Mouse (Mus musculus) heart, postnatal 0 days (tissue): Measurements from ENCODE around the gene D5Ertd579e. TPM values are rescaled to one million over a fixed set of nuclear protein-coding genes. Genes with fewer than 3 reads are reported as not detected.

Experiments
- ATAC-seq: fragments of 200-750 bp; cut with Nextera tagmentation; 2 replicates; pipeline ENCODE4 v1.8.0; 2017; ENCODE audit warnings: low read depth, moderate number of reproducible peaks, moderate library complexity; ENCODE audit not compliant: insufficient read depth
- DNase-seq: peaks from one replicate; pipeline ENCODE4 v3.0.0-alpha.2; 2016; ENCODE audit warnings: low spot score
- H3K27ac ChIP-seq: fragments of 300-500 bp; sonication (generic); 2 replicates; pipeline ENCODE4 v1.5.1; 2014; ENCODE audit warnings: low read depth, mild to moderate bottlenecking
- H3K27me3 ChIP-seq: fragments of 300-500 bp; sonication (generic); 2 replicates; pipeline ENCODE4 v1.6.1; 2014; ENCODE audit warnings: low read length, mixed read lengths; ENCODE audit not compliant: control insufficient read depth, insufficient read depth
- H3K36me3 ChIP-seq: fragments of 300-500 bp; sonication (generic); replicated peaks from 2 replicates; pipeline ENCODE4 v1.6.1; 2014; ENCODE audit warnings: low read length, mixed read lengths; ENCODE audit not compliant: control insufficient read depth, insufficient read depth
- H3K4me1 ChIP-seq: fragments of 300-500 bp; sonication (generic); 2 replicates; pipeline ENCODE4 v1.6.1; 2014; ENCODE audit warnings: antibody characterized with exemption; ENCODE audit not compliant: control insufficient read depth, insufficient read depth
- H3K4me2 ChIP-seq: fragments of 300-500 bp; sonication (generic); 2 replicates; pipeline ENCODE4 v1.6.1; 2014; ENCODE audit warnings: low read depth, mild to moderate bottlenecking, low read length, moderate library complexity
- H3K4me3 ChIP-seq: fragments of 300-500 bp; sonication (generic); 2 replicates; pipeline ENCODE4 v1.5.1; 2014; ENCODE audit warnings: low read depth, low read length
- H3K9ac ChIP-seq: fragments of 300-500 bp; sonication (generic); replicated peaks from 2 replicates; pipeline ENCODE4 v1.6.1; 2014; ENCODE audit warnings: low read depth, low read length, mixed read lengths
- H3K9me3 ChIP-seq: fragments of 300-500 bp; sonication (generic); replicated peaks from 2 replicates; pipeline ENCODE4 v1.6.1; 2016; ENCODE audit warnings: low read length; ENCODE audit not compliant: control insufficient read depth
- CTCF ChIP-seq: IDR thresholded peaks from 2 replicates; pipeline ENCODE4 v1.5.1; 2016; ENCODE audit warnings: antibody characterized with exemption, control low read depth, low read depth
- EP300 ChIP-seq: IDR thresholded peaks from 2 replicates; pipeline ENCODE4 v1.6.1; 2016; ENCODE audit warnings: antibody characterized with exemption, low read depth
- WGBS: fragments of 180-500 bp; shearing (Covaris S2); extraction: QIAGEN DNeasy Blood & Tissue Kit; methylation state at CpG from one replicate; pipeline ENCODE4 v1.1.7; 2014; 5-methylcytosine and 5-hydroxymethylcytosine counted together
- polyA plus RNA-seq: library from polyadenylated mRNA; unstranded; fragments of >200 nt; fragmentation: Nextera tagmentation; extraction: Ambion mirVana; gene quantifications from 2 replicates; pipeline ENCODE4 v1.2.1, GENCODE M21; 2015
- total RNA-seq: library from RNA; depleted of rRNA; stranded (reverse); fragments of >200 nt; gene quantifications from 2 replicates; pipeline ENCODE4 v1.2.3, GENCODE M21; 2014; ENCODE audit warnings: low replicate concordance

D5Ertd579e gene
- total and polyA plus RNA-seq, 2 experiments from 2014 or later: 28.5 to 52.6 TPM

DNA sequence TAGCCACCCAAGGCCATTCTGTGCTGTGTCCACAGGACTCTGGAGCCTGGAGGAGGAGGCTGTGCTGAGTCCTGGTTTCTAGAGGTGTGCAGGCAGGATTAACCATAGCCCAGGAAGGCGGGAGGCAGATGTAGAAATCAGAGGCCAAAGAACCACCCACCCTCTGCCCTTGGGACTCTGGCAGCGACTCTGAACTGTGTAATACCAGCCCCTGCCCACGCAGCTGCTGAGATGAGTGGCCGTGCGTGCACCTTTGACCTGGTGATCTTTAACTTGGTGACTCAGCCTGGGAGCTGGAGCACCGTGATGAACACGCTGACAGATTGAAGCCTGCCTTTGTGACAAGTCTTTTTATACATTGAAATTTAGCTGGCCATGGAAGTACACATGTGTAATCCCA lies 28.4 kb upstream of the D5Ertd579e start:
- H3K4me3 ChIP-seq: no peak overlapping the region
- H3K9ac ChIP-seq: no peak overlapping the region
- no peak for DNase-seq
- peaks cover 9% of the 10 kb centered on the region; the same call in 1 of the 2 replicates for H3K4me1 ChIP-seq
- no peaks in the 10 kb centered on the region for H3K9me3 ChIP-seq
- no peak overlapping the region for H3K27ac ChIP-seq
- no peak for ATAC-seq
- H3K4me2 ChIP-seq: no peak overlapping the region
- TF ChIP-seq CTCF (no peak), EP300 (no peak)
- no peaks in the 10 kb centered on the region for H3K36me3 ChIP-seq
- WGBS: 62% methylated on average over 7 of the region's 7 CpGs
- no peaks in the 10 kb centered on the region for H3K27me3 ChIP-seq

- H3K9me3 ChIP-seq: no peaks in the 10 kb centered on the region
- no peak overlapping the region for H3K4me2 ChIP-seq
- DNase-seq: no peak
- TF ChIP-seq CTCF (no peak), EP300 (no peak)
- no peaks in the 10 kb centered on the region for H3K36me3 ChIP-seq
- 85% methylated on average over 9 of the region's 9 CpGs for WGBS
- H3K4me1 ChIP-seq: peaks cover 9% of the 10 kb centered on the region; the same call in 1 of the 2 replicates
- no peak overlapping the region for H3K4me3 ChIP-seq
- no peaks in the 10 kb centered on the region for H3K27me3 ChIP-seq
- no peak overlapping the region for H3K9ac ChIP-seq
- no peak overlapping the region for H3K27ac ChIP-seq
- no peak for ATAC-seq
Measured at GRCm38 (mm10) chr5:36723356-36723755, 27.5 kb upstream of the D5Ertd579e start.

DNA sequence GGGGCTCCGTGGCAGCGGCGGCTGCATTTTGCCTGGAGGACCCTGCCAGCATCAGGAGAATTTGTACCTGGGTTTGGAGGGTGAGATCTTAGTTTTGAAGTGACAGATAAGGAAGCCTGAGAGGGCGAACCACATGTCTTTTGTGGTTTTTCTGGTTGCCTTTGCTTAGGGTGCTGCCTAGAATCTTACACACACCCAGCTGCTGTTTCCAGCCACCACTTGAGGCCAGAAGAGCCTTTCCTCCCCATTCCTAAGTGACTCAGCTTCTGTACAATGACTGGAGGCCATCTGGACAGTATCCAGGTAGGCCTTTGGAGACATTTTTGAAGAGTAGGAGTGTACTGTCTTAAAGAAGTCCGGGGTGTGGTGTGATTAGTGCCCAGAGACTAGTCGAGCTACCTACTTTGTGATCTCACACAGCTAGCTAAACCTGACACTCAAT lies 26.6 kb upstream of the D5Ertd579e start:
- H3K9ac ChIP-seq: no peak overlapping the region
- WGBS: 54% methylated on average over 6 of the region's 6 CpGs
- H3K9me3 ChIP-seq: no peaks in the 10 kb centered on the region
- no peaks in the 10 kb centered on the region for H3K27me3 ChIP-seq
- H3K36me3 ChIP-seq: no peaks in the 10 kb centered on the region
- ATAC-seq: no peak
- no peak for DNase-seq
- no peak overlapping the region for H3K4me2 ChIP-seq
- 0 out of 2 replicates have a peak overlapping the region, but pooled peaks have one; percentile 0 for H3K27ac ChIP-seq
- H3K4me3 ChIP-seq: no peak overlapping the region
- H3K4me1 ChIP-seq: peaks cover 9% of the 10 kb centered on the region; the same call in 1 of the 2 replicates
- TF ChIP-seq CTCF: no peak
- no peak for TF ChIP-seq EP300

DNA sequence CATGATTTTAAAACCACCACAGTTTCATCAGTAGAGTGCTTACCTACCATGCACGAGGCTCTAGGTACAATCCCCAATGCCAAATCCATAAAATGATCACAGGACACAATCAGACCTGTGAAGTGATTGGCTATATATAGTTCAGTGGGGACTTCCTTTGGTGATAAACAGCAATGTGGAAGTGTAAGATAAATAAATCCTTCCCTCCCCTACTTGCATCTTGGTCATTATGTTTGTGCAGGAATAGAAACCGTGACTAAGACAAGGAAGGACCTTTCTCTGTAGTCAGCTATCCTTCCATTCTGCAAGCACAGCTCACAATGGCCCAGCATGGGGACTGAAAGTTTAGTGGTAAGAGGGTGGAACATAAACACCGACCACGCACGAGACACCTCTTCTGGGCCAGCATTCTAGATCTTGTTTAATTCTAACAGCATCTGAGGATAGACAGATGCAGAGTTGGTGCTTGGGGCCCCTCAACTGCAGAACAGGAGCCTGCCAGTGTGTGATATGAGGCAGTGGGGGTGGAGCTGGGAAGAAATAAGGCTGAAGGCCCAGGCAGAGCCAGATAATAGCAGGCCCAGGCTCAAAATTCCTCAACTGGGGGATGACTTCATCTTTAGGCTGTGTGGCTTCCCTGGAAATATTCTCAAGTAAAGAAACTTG lies 25.0 kb upstream of the D5Ertd579e start:
- Histone ChIP-seq H3K4me1 (peaks cover 9% of the 10 kb centered on the region; the same call in 1 of the 2 replicates), H3K36me3 (no peaks in the 10 kb centered on the region), H3K27ac (peak overlapping the region; percentile 53; the same call in 1 of the 2 replicates), H3K4me3 (no peak overlapping the region), H3K27me3 (no peaks in the 10 kb centered on the region), H3K9ac (no peak overlapping the region), H3K4me2 (no peak overlapping the region), H3K9me3 (no peaks in the 10 kb centered on the region)
- no peak for ATAC-seq
- TF ChIP-seq EP300 (no peak), CTCF (no peak)
- 27% methylated on average over 5 of the region's 5 CpGs for WGBS
- no peak for DNase-seq

DNA sequence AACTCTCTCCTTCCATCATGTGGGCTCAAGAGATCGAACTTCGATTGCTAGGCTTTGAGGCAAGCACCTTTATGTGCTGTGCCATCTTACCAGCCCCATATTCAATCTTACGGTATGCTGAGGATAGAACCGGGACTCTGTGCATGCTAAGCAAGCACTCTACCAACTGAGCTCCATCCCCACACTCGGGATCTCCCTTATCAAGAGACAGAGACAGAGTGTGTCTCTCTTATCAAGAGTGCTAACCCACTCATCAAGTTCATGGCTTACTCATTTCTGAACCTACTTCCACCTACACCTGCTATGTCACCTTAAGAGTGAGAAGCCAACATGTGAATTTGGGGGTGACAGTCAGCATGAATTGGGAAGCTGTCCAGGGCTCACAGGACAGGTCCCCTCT lies 24.4 kb upstream of the D5Ertd579e start:
- H3K4me2 ChIP-seq: no peak overlapping the region

More for the DNA sequence above, 24.4 kb upstream of the D5Ertd579e start:
- DNase-seq (no peak), ATAC-seq (no peak)
- Histone ChIP-seq H3K9me3 (no peaks in the 10 kb centered on the region), H3K4me1 (peaks cover 11% of the 10 kb centered on the region), H3K36me3 (no peaks in the 10 kb centered on the region), H3K27me3 (no peaks in the 10 kb centered on the region), H3K4me3 (no peak overlapping the region), H3K27ac (no peak overlapping the region), H3K9ac (no peak overlapping the region)
- WGBS: 79% methylated on average over 5 of the region's 5 CpGs
- TF ChIP-seq CTCF (no peak), EP300 (no peak)
